Mouse (Mus musculus) hindbrain, embryonic 14.5 days (tissue): Measurements from ENCODE around the gene Phf19. TPM values are rescaled to one million over a fixed set of nuclear protein-coding genes. Genes with fewer than 3 reads are reported as not detected.

Source experiments
- ATAC-seq: fragments of 200-750 bp; cut with Nextera tagmentation; 2 replicates; pipeline ENCODE4 v1.8.0; 2017; ENCODE audit warnings: moderate number of reproducible peaks, mild to moderate bottlenecking, moderate TSS enrichment, moderate library complexity; ENCODE audit not compliant: low FRiP score
- DNase-seq: peaks from one replicate; pipeline ENCODE4 v3.0.0-alpha.2; 2015; ENCODE audit warnings: low spot score
- H3K27ac ChIP-seq: fragments of 300-500 bp; sonication (generic); 2 replicates; pipeline ENCODE4 v1.5.1; 2014; ENCODE audit warnings: mild to moderate bottlenecking, moderate library complexity
- H3K27me3 ChIP-seq: fragments of 300-500 bp; sonication (generic); 2 replicates; pipeline ENCODE4 v1.6.1; 2014; ENCODE audit warnings: mild to moderate bottlenecking, low read length, mixed read lengths; ENCODE audit not compliant: control insufficient read depth, insufficient read depth
- H3K36me3 ChIP-seq: fragments of 300-500 bp; sonication (generic); replicated peaks from 2 replicates; pipeline ENCODE4 v1.6.1; 2014; ENCODE audit not compliant: control insufficient read depth, insufficient read depth
- H3K4me1 ChIP-seq: fragments of 300-500 bp; sonication (generic); replicated peaks from 2 replicates; pipeline ENCODE4 v1.6.1; 2014; ENCODE audit warnings: antibody characterized with exemption, low read length, mixed read lengths; ENCODE audit not compliant: control insufficient read depth, insufficient read depth
- H3K4me2 ChIP-seq: fragments of 300-500 bp; sonication (generic); replicated peaks from 2 replicates; pipeline ENCODE4 v1.6.1; 2014; ENCODE audit warnings: mild to moderate bottlenecking, moderate library complexity
- H3K4me3 ChIP-seq: fragments of 300-500 bp; sonication (generic); replicated peaks from 2 replicates; pipeline ENCODE4 v1.5.1; 2014; ENCODE audit warnings: mild to moderate bottlenecking, low read length
- H3K9ac ChIP-seq: fragments of 300-500 bp; sonication (generic); 2 replicates; pipeline ENCODE4 v1.6.1; 2014
- H3K9me3 ChIP-seq: fragments of 300-500 bp; sonication (generic); 2 replicates; pipeline ENCODE4 v1.6.1; 2016; ENCODE audit warnings: low read length; ENCODE audit not compliant: control insufficient read depth
- WGBS: fragments of 180-500 bp; shearing (Covaris S2); extraction: QIAGEN DNeasy Blood & Tissue Kit; methylation state at CpG from one replicate; pipeline ENCODE4 v1.1.7; 2014; 5-methylcytosine and 5-hydroxymethylcytosine counted together
- polyA plus RNA-seq: library from polyadenylated mRNA; unstranded; fragments of >200 nt; fragmentation: Nextera tagmentation; extraction: Ambion mirVana; gene quantifications from 2 replicates; pipeline ENCODE4 v1.2.1, GENCODE M21; 2014

Gene Phf19
- polyA plus RNA-seq, 1 experiment from 2014 or later = 1.8 TPM

DNA sequence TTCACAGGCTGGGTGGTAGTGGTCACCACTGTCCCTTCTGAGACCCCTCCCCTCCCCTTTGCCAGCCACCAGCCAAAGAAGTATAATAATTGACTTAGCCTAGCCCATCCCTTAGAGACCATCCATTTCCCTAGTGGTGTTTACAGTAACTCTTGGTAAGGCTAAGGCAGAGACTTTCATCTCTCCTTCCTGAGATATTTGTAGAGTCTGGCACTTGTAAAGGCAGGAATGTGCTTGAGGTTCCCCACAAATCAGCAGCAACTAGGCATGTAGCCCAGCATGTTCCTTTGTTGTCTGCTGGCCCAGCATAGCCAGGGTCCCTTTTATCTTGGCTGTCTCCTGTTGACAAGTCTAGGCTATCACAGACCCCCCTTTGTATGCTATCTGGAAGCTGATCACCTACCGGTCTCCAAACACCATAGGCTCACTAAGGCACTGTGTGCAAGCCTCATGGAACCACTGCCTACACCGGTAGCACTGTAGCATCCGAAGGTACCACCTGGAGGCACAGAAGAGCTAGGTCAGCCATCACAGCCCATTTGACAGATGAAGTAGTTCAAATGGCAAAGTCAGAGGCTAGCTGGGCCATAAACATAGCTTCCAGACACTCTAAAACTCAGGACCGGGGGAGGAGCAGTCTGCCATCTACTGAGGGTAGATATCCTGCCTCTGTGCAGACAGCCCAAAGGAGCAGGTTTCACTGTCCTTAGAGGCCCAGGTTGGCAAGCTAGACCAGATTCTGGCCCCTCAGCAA, 10.0 kb downstream of the Phf19 start:
- Histone ChIP-seq H3K4me2 (peak overlapping the region; percentile 66), H3K27me3 (no peaks in the 10 kb centered on the region), H3K27ac (peak overlapping the region; percentile 86; the same call in 1 of the 2 replicates), H3K4me1 (no peaks in the 10 kb centered on the region), H3K9ac (peak overlapping the region; percentile 54; the same call in 1 of the 2 replicates), H3K9me3 (no peaks in the 10 kb centered on the region), H3K4me3 (no peak overlapping the region), H3K36me3 (no peaks in the 10 kb centered on the region)
- DNase-seq (no peak), ATAC-seq (no peak)
- WGBS = 81% methylated on average over 4 of the region's 4 CpGs

DNA sequence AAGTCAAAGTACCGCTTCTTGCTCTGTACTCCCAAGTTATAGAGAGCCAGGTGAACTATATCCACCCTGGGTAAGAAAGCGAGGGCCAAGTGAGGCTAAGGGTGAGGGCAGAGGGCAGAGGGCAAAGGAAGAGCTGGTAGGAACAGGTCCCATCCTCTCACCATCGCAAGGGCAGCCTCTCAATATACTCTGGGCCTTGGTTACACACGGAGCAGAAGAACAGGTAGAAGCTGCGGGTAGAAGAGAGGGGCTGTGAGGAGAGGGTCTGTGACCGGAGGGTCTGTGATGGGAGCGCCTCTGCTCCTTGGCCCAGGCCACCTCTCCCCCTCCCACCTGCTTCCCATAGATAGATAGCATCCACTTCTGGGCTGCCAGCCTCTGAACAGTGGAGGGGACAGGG, 10.6 kb downstream of the Phf19 start:
- Histone ChIP-seq H3K27me3 (no peaks in the 10 kb centered on the region), H3K36me3 (no peaks in the 10 kb centered on the region), H3K4me3 (no peak overlapping the region), H3K4me1 (no peaks in the 10 kb centered on the region), H3K9me3 (no peaks in the 10 kb centered on the region), H3K27ac (no peak overlapping the region), H3K4me2 (no peak overlapping the region), H3K9ac (no peak overlapping the region)
- 94% methylated on average over 7 of the region's 7 CpGs for WGBS
- DNase-seq (no peak), ATAC-seq (no peak)

- DNase-seq (no peak), ATAC-seq (no peak)
- 91% methylated on average over 6 of the region's 6 CpGs for WGBS
- H3K27ac ChIP-seq = no peak overlapping the region
- H3K36me3 ChIP-seq = no peaks in the 10 kb centered on the region
- no peaks in the 10 kb centered on the region for H3K9me3 ChIP-seq
- H3K4me1 ChIP-seq = no peaks in the 10 kb centered on the region
- H3K27me3 ChIP-seq = no peaks in the 10 kb centered on the region
- no peak overlapping the region for H3K4me3 ChIP-seq
- H3K9ac ChIP-seq = no peak overlapping the region
- no peak overlapping the region for H3K4me2 ChIP-seq
Measured at GRCm38 (mm10) chr2:34902731-34903130, 11.1 kb downstream of the Phf19 start.

- DNase-seq = no peak
- no peaks in the 10 kb centered on the region for H3K36me3 ChIP-seq
- no peaks in the 10 kb centered on the region for H3K4me1 ChIP-seq
- 78% methylated on average over 4 of the region's 4 CpGs for WGBS
- no peak for ATAC-seq
- H3K4me3 ChIP-seq = no peak overlapping the region
- H3K9ac ChIP-seq = no peak overlapping the region
- no peak overlapping the region for H3K27ac ChIP-seq
- H3K4me2 ChIP-seq = no peak overlapping the region
- H3K9me3 ChIP-seq = no peaks in the 10 kb centered on the region
- no peaks in the 10 kb centered on the region for H3K27me3 ChIP-seq
Measured at GRCm38 (mm10) chr2:34901726-34902125, 12.1 kb downstream of the Phf19 start.

- Histone ChIP-seq H3K9ac (no peak overlapping the region), H3K27ac (no peak overlapping the region), H3K4me1 (no peaks in the 10 kb centered on the region), H3K4me2 (no peak overlapping the region), H3K27me3 (no peaks in the 10 kb centered on the region), H3K4me3 (no peak overlapping the region), H3K9me3 (no peaks in the 10 kb centered on the region), H3K36me3 (no peaks in the 10 kb centered on the region)
- ATAC-seq (no peak), DNase-seq (no peak)
- 89% methylated on average over 1 of the region's 1 CpGs for WGBS
Measured at GRCm38 (mm10) chr2:34900412-34900811, 13.4 kb downstream of the Phf19 start.

DNA sequence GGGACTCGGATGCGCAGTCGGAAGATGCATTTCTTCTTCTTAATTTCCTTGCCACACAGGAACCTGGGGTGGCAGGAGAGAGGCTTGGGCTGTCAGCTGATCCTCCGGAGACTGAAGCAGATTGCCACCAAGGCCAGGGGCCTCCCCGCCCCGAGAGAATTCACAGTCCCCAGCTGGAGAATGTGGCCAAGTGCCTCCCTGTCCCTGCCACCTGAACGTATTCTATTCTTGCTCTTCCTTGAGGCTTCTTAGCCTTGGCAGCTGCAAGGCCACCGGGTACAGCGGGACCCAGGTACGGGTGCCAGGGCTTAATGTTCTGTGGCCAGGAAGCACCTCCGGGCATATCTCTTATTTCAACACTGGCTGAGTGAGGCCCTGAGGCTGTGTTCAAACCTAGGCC, 14.1 kb downstream of the Phf19 start:
- H3K4me1 ChIP-seq = no peaks in the 10 kb centered on the region
- DNase-seq (no peak), ATAC-seq (no peak)
- no peak overlapping the region for H3K9ac ChIP-seq
- H3K9me3 ChIP-seq = no peaks in the 10 kb centered on the region
- no peak overlapping the region for H3K4me2 ChIP-seq
- H3K4me3 ChIP-seq = no peak overlapping the region
- no peak overlapping the region for H3K27ac ChIP-seq
- 86% methylated on average over 11 of the region's 11 CpGs for WGBS
- H3K36me3 ChIP-seq = no peaks in the 10 kb centered on the region
- no peaks in the 10 kb centered on the region for H3K27me3 ChIP-seq

DNA sequence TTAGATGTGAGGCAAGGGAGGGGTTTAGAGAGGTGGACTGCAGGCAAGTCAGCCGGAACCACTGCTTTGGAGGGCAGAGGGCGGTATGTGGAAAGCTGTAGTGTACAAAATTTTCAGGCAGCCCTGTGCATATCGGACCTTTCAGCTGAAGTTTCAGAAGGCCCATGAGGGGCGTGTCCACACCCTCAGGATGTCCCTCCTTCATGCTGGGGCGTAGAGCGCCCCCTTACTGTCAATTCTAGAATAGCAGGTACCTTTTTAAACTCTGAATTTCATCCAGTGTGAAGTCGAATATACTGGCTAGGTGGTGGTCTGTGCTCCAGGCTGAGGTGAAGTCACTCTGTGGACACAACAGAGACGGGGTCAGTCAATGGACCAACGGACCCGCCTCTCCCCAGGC, 16.0 kb downstream of the Phf19 start:
- no peak overlapping the region for H3K4me3 ChIP-seq
- no peak overlapping the region for H3K4me2 ChIP-seq
- DNase-seq = no peak
- no peaks in the 10 kb centered on the region for H3K9me3 ChIP-seq
- no peak overlapping the region for H3K9ac ChIP-seq
- no peak overlapping the region for H3K27ac ChIP-seq
- 26% methylated on average over 10 of the region's 10 CpGs for WGBS
- H3K4me1 ChIP-seq = no peaks in the 10 kb centered on the region
- no peaks in the 10 kb centered on the region for H3K36me3 ChIP-seq
- H3K27me3 ChIP-seq = no peaks in the 10 kb centered on the region
- ATAC-seq = no peak

DNA sequence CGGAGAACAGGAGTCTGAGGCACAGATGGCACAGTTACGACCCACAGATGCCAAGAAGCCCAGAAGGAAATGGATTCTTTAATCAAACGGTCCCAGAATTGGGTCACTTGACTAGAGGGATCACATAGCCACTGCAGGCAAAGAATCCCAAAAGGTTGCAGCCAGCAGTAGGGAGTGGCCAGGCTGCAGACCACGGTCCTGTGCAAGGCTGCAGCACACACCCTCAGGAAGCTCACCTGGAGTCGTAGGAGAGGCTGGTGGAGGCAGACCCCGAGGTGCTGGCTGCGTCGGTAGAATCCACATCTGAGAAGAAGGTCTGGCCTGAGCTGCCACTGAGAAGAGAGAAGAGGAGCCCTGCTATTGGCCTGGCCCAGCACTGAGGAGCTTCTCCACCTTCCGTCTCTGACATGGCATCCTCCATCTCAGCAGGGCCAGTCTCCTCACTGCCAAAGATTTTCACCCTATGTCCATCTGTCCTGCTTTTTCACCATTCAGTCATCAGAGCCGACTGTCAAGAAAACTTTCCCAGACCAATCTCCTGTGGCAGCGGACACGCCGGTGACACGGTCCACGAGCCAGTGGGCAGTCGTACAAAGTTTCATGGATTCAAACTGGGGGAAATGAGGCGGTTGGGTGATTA, 16.9 kb downstream of the Phf19 start:
- 86% methylated on average over 17 of the region's 17 CpGs for WGBS
- no peaks in the 10 kb centered on the region for H3K27me3 ChIP-seq
- no peak overlapping the region for H3K4me2 ChIP-seq
- ATAC-seq = no peak
- H3K9ac ChIP-seq = no peak overlapping the region
- no peaks in the 10 kb centered on the region for H3K4me1 ChIP-seq
- H3K4me3 ChIP-seq = no peak overlapping the region
- DNase-seq = no peak
- H3K27ac ChIP-seq = no peak overlapping the region
- no peaks in the 10 kb centered on the region for H3K36me3 ChIP-seq
- H3K9me3 ChIP-seq = no peaks in the 10 kb centered on the region

- Histone ChIP-seq H3K27ac (no peak overlapping the region), H3K4me1 (no peaks in the 10 kb centered on the region), H3K9ac (no peak overlapping the region), H3K4me3 (no peak overlapping the region), H3K4me2 (no peak overlapping the region), H3K9me3 (no peaks in the 10 kb centered on the region), H3K36me3 (no peaks in the 10 kb centered on the region), H3K27me3 (no peaks in the 10 kb centered on the region)
- 80% methylated on average over 19 of the region's 19 CpGs for WGBS
- DNase-seq (no peak), ATAC-seq (no peak)
Measured at GRCm38 (mm10) chr2:34895503-34896113, 18.2 kb downstream of the Phf19 start.
